Mouse (Mus musculus) intestine, embryonic 16.5 days (tissue): ENCODE measurements around the gene Gpam. TPM values are rescaled to one million over a fixed set of nuclear protein-coding genes. Genes with fewer than 3 reads are reported as not detected.

ENCODE experiments used
- ATAC-seq: fragments of 200-750 bp; cut with Nextera tagmentation; 2 replicates; pipeline ENCODE4 v1.8.0; 2017; ENCODE audit warnings: moderate TSS enrichment, moderate library complexity
- H3K27ac ChIP-seq: fragments of 300-500 bp; sonication (generic); 2 replicates; pipeline ENCODE4 v1.5.1; 2014; ENCODE audit warnings: mild to moderate bottlenecking, low read length
- H3K27me3 ChIP-seq: fragments of 300-500 bp; sonication (generic); replicated peaks from 2 replicates; pipeline ENCODE4 v1.6.1; 2014; ENCODE audit warnings: low read length, control low read depth, mixed read lengths; ENCODE audit not compliant: control insufficient read depth, insufficient read depth
- H3K36me3 ChIP-seq: fragments of 300-500 bp; sonication (generic); 2 replicates; pipeline ENCODE4 v1.6.1; 2014; ENCODE audit warnings: low read length, control low read depth; ENCODE audit not compliant: control insufficient read depth, insufficient read depth
- H3K4me1 ChIP-seq: fragments of 300-500 bp; sonication (generic); 2 replicates; pipeline ENCODE4 v1.6.1; 2014; ENCODE audit warnings: low read length, control low read depth, mixed read lengths; ENCODE audit not compliant: control insufficient read depth, insufficient read depth
- H3K4me2 ChIP-seq: fragments of 300-500 bp; sonication (generic); 2 replicates; pipeline ENCODE4 v1.6.1; 2014; ENCODE audit warnings: low read depth, low read length, control low read depth
- H3K4me3 ChIP-seq: fragments of 300-500 bp; sonication (generic); 2 replicates; pipeline ENCODE4 v1.5.1; 2014; ENCODE audit warnings: mild to moderate bottlenecking, low read length
- H3K9ac ChIP-seq: fragments of 300-500 bp; sonication (generic); 2 replicates; pipeline ENCODE4 v1.6.1; 2014; ENCODE audit warnings: low read depth, low read length
- H3K9me3 ChIP-seq: fragments of 300-500 bp; sonication (generic); 2 replicates; pipeline ENCODE4 v1.6.1; 2016; ENCODE audit warnings: low read length, control low read depth; ENCODE audit not compliant: control insufficient read depth
- WGBS: fragments of 180-500 bp; shearing (Covaris S2); extraction: QIAGEN DNeasy Blood & Tissue Kit; methylation state at CpG from one replicate; pipeline ENCODE4 v1.1.7; 2014; 5-methylcytosine and 5-hydroxymethylcytosine counted together
- polyA plus RNA-seq: library from polyadenylated mRNA; unstranded; fragments of >200 nt; fragmentation: Nextera tagmentation; extraction: Ambion mirVana; gene quantifications from 2 replicates; pipeline ENCODE4 v1.2.1, GENCODE M21; 2015

Gene Gpam
- polyA plus RNA-seq, 1 experiment from 2014 or later, result 21.5 TPM

DNA sequence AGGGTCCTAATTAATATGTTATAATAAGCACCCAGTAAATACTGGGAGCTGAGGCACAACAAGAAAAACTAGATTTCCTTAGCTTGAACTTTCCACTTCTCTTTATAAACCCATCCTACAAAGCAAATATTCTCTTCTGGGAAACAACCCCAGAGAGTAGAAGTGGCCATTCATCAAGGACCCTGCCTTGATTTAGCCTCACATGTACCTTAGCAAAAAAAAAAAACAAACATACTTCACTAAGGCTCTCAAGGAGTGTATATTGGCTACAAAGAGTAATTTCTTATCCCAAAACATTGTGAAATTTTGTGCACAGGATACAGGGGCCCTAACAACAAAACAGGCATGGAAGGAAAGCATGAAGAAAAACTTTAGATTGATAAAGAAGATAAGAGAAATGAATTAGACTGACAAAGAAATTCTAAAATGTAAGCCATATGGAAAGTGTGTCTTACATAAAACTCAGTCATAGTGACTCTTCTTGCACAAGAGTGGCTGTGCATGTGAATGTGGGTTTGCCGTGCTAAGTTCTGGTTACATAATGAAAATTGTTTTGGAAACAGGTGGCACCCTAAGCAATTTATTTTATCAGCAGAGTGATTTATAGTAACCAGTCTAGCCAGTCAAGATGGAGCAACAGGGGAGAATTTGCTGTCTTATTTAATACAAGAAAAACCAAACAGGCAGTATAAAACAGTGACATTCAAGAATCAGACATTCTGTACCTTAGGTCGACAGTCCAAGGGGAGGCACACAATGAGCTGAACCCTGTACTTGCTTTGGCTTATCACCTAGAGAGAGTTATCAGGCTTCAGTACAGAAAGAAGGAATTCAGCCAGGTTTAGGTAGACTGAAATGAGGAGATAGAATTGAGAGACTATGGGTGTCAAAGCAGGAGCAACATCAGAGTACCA, 26.6 kb downstream of the Gpam start:
- Histone ChIP-seq H3K9me3 (no peaks in the 10 kb centered on the region), H3K27me3 (no peaks in the 10 kb centered on the region), H3K36me3 (no peaks in the 10 kb centered on the region), H3K4me2 (peak overlapping the region; percentile 85), H3K4me3 (peak overlapping the region; percentile 86), H3K27ac (peak overlapping the region; percentile 84), H3K4me1 (peaks cover 24% of the 10 kb centered on the region), H3K9ac (peak overlapping the region; percentile 89)
- 68% methylated on average over 2 of the region's 2 CpGs for WGBS
- ATAC-seq, result no peak

DNA sequence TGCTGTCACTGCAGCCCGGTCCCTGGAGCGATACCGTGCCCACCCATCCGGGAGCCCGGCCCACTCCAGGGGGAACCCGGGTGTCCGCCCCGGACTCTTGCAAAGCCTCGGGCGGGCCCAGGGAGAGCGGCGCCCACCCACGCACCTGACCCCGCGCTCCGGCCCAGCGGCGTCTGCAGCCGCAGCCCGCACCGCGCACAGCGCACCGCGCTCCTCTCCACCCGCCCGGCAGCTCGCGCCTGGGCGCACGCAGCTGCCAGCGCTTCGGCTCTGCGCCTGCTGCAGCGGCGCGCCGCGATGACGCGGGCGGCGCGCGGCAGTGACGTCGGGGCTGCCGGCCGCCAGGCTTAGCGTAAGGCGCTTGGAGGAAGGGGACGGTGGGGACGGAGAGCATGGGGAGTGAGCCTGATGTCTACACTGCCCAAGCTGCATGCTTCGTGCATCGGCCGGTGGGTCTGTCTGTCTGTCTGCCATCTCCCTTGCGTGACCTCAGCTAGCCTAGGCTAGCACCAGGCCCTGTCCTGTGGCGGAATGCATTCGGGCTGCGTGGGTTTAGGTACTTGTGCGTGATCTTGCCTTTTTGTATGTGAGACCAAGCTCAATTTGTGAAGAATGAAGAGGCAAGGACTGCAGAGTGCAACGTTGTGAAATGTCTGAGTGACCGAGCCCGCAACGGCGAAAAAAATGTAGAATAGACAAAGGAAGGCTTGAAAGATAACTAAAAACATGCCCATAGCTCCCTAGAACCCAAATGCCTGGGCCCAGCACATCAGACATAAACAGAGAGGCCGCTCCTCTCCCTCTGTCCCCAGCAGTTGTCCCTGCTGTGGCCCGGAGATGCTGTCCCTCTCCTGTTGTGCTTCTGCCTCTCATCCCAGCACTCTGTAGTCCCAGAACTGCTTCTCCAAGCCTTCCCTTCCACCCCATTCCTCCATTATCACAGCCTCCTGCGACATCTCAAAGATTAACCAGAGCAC, 27.6 kb downstream of the Gpam start:
- no peaks in the 10 kb centered on the region for H3K27me3 ChIP-seq
- peaks cover 24% of the 10 kb centered on the region for H3K4me1 ChIP-seq
- no peaks in the 10 kb centered on the region for H3K36me3 ChIP-seq
- ATAC-seq, result peak; percentile 88
- peak overlapping the region; percentile 86 for H3K4me3 ChIP-seq
- no peaks in the 10 kb centered on the region for H3K9me3 ChIP-seq
- WGBS, result under 1% methylated on average over 69 of the region's 69 CpGs
- H3K27ac ChIP-seq, result peak overlapping the region; percentile 84
- peak overlapping the region; percentile 85 for H3K4me2 ChIP-seq
- H3K9ac ChIP-seq, result peak overlapping the region; percentile 89

DNA sequence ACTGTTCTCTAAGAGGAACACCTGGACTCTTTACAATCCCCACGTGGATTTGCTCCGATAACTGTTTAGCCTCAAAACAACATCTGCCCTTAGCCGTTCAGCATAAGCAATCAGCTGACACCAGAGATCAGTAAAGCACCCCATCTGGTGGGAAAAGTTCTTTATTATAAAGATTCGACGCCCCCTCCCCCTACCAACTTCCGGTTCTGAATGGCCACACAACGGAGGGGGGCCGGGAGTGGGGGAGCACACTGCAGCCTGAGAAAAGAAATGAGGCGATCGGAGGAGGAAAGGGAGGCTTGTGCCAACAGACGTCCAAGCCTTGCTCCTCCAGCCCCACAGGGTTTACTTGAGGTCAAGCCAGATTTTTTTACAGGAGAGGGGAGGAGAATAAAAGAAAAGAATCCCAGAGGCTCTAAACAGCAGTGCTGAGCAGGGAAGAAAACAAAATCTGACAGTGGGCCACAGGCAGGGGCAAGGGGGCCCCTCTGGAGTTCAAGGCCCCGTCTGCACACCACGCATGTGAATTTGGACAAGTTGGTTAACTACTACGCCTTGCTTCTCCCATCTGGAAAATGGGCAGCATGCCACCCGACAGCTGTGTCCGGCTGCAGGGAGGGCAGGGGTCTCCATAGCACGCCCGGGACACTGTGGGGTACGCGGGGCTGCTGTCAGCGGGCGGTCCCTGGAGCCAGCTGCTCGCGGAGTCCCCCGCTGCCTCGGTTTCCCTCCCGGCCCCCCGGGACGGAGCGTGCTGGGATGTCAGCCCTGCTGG, 28.4 kb downstream of the Gpam start:
- Histone ChIP-seq H3K27ac (peak overlapping the region; percentile 84), H3K27me3 (no peaks in the 10 kb centered on the region), H3K9me3 (no peaks in the 10 kb centered on the region), H3K4me2 (peak overlapping the region; percentile 85), H3K4me1 (peaks cover 24% of the 10 kb centered on the region), H3K4me3 (peak overlapping the region; percentile 86), H3K36me3 (no peaks in the 10 kb centered on the region), H3K9ac (peak overlapping the region; percentile 89)
- WGBS, result 2% methylated on average over 30 of the region's 30 CpGs
- ATAC-seq, result peak; percentile 43

DNA sequence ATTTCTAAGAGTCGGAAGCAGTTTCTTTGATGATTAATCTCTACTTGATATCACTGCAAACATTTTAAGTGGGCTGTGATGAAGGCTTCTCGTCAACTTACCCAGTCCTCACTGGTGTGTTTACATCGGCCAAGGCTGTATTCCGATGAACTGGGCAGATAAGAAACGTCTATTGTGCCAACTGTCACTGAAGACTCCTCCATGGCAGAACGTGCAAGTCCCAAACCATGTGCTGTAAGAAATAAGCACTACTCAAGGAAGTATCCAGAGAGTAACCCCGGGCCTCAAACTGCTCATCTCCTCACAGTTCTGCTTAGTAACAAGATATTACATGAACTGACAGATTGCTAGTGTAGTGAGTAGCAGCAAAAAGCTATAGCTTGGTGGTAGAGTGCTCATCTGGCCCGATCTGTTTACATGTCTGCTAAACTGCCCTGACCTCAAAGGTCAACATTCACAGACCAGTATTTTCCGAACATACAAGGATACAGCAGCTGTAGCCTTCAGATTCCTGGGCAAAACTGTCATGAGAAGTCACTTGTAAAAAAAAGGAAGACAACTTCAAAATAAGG, 29.6 kb downstream of the Gpam start:
- H3K9ac ChIP-seq, result no peak overlapping the region

DNA sequence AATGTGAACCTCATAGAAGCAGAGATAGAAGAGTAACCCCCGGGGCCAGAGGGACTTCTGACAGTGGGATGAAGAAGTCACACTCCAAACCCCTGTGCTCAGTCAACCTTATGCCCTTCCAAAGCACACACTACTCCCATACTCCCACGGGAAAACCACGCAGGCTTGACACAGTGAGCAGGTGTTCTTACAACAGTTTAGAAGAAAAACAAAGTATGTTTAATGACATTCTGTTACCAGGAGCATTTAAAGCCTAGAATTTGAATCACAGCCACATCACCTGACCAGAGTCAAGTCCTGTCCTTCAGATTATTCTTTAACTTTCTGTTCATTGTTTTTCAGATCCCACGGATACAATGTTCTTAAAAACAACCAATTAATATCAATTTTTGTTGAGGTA, 30.4 kb downstream of the Gpam start:
- Histone ChIP-seq H3K9me3 (no peaks in the 10 kb centered on the region), H3K4me3 (no peak overlapping the region), H3K27me3 (no peaks in the 10 kb centered on the region), H3K36me3 (no peaks in the 10 kb centered on the region), H3K4me2 (no peak overlapping the region), H3K9ac (no peak overlapping the region), H3K4me1 (peaks cover 22% of the 10 kb centered on the region), H3K27ac (no peak overlapping the region)
- WGBS, result 72% methylated on average over 4 of the region's 4 CpGs
- ATAC-seq, result no peak

More for the DNA sequence above, 29.6 kb downstream of the Gpam start:
- Histone ChIP-seq H3K27me3 (no peaks in the 10 kb centered on the region), H3K4me1 (peaks cover 18% of the 10 kb centered on the region), H3K9me3 (no peaks in the 10 kb centered on the region), H3K4me3 (no peak overlapping the region), H3K27ac (no peak overlapping the region), H3K36me3 (no peaks in the 10 kb centered on the region), H3K4me2 (no peak overlapping the region)
- 33% methylated on average over 9 of the region's 9 CpGs for WGBS
- ATAC-seq, result no peak

DNA sequence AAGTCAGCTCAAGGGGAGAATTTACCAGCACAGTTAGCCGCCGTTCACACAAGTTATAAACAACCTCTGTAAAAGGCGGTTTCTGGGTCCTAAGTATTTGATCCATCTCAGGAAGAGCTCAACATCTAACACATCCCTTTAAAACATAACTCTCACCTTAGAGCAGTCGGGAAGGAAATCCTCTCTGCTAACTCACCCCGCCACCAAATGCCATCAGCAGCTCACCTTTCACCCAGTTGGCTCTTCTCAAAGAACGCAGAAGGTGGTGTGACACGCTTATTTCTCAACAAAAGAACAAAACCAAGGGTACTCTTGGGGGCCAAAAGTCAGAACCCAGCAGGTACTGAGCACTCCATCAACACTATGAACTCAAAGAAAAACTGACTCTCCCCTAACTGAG, 31.5 kb downstream of the Gpam start:
- H3K27ac ChIP-seq, result no peak overlapping the region

DNA sequence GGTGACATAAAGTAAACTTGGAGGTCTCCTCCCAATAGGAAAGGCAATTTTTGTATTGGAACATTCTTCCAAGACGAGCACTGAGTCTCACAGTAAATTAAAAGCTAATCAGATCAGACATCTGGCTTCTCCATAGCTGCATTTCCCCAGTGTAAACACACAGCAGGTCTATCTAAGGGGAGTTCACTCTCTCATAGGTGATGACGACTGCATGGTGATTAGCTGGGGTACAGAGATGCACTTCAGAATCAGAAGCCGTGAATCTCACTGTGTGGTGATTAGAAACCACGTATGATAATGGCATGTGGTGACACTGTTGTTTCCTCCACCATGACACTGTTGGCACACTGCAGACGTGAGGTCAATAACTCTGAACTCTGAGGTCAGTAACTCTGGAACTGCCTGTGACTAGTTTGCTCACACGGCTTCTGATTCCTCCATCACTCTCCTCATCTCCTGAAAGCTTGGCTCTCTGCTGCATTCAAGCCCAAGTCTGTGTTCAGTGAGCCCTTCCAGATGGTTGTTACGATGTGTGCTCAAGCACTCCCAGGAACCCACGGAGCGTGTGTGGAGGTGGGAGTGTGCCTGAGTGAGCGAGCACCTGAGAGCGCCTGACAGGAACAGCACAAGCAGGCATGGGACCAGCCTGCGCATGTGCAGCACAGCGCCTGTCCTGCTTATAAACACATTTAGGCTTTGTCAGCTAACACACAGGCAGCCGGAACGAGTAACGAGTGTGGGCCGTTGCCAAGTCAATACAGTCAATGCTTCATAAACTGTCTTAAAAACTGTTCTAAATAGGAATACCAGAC, 35.2 kb downstream of the Gpam start:
- WGBS, result 69% methylated on average over 17 of the region's 17 CpGs
- Histone ChIP-seq H3K36me3 (peaks cover 20% of the 10 kb centered on the region), H3K27me3 (no peaks in the 10 kb centered on the region)

More for the DNA sequence above, 31.5 kb downstream of the Gpam start:
- Histone ChIP-seq H3K4me2 (no peak overlapping the region), H3K9me3 (no peaks in the 10 kb centered on the region), H3K36me3 (0 out of 2 replicates have a peak, but pooled peaks cover 3% of the 10 kb centered on the region), H3K9ac (no peak overlapping the region), H3K4me3 (no peak overlapping the region), H3K27me3 (no peaks in the 10 kb centered on the region), H3K4me1 (peaks cover 22% of the 10 kb centered on the region)
- 60% methylated on average over 7 of the region's 7 CpGs for WGBS
- ATAC-seq, result no peak

DNA sequence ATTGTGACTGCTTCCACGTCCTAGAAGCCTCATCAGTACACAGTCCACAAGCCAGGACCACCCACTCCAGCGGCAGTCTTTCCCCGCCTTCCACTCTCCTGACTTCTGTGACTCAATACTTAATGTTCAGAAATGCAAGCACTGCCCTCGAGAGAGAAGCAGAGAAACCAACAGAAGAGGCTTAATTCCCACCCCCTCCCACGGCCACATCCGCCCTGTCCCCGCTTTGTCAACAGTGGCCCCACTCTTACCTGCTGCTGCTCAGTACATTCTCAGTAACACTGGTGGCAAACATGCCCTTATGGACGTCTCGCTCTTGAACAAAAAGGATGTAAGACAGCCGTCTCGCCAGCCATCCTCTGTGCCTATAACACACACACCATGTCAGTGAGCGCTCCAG, 36.2 kb downstream of the Gpam start:
- WGBS, result 78% methylated on average over 12 of the region's 12 CpGs
- peaks cover 26% of the 10 kb centered on the region for H3K36me3 ChIP-seq
- no peak overlapping the region for H3K4me2 ChIP-seq
- H3K27ac ChIP-seq, result no peak overlapping the region
- H3K4me3 ChIP-seq, result no peak overlapping the region
- no peaks in the 10 kb centered on the region for H3K27me3 ChIP-seq
- H3K4me1 ChIP-seq, result peaks cover 4% of the 10 kb centered on the region; the same call in 1 of the 2 replicates
- H3K9ac ChIP-seq, result no peak overlapping the region
- no peaks in the 10 kb centered on the region for H3K9me3 ChIP-seq
- no peak for ATAC-seq

More for the DNA sequence above, 35.2 kb downstream of the Gpam start:
- Histone ChIP-seq H3K9me3 (no peaks in the 10 kb centered on the region), H3K4me1 (peaks cover 4% of the 10 kb centered on the region; the same call in 1 of the 2 replicates), H3K4me2 (no peak overlapping the region), H3K27ac (no peak overlapping the region), H3K9ac (no peak overlapping the region), H3K4me3 (no peak overlapping the region)
- ATAC-seq, result no peak
